Mouse (Mus musculus): Measurements from ENCODE around the gene Erich6. TPM values are rescaled to one million over a fixed set of nuclear protein-coding genes. Genes with fewer than 3 reads are reported as not detected.

Erich6 gene
- polyA plus RNA-seq, 1 experiment from 2014 or later, result 0.11 TPM

- WGBS, result 44% methylated on average over 2 of the region's 2 CpGs
- ATAC-seq (replicated peaks; ENCODE audit: low FRiP score, low TSS enrichment, low read depth) (no peak), DNase-seq (ENCODE audit: low spot score) (no peak)
- no peak overlapping the region for H3K27ac ChIP-seq (ENCODE audit: low read depth)
- peaks cover 20% of the 10 kb centered on the region for H3K36me3 ChIP-seq (ENCODE audit: control insufficient read depth, insufficient read depth, low read length)
- no peaks in the 10 kb centered on the region for H3K9me3 ChIP-seq (ENCODE audit: control insufficient read depth, low read length)
- H3K4me1 ChIP-seq (replicated peaks; ENCODE audit: control insufficient read depth, insufficient read depth, low read length), result peaks cover 42% of the 10 kb centered on the region
- H3K9ac ChIP-seq (ENCODE audit: low read length), result no peak overlapping the region
- no peaks in the 10 kb centered on the region for H3K27me3 ChIP-seq (replicated peaks; ENCODE audit: control insufficient read depth, insufficient read depth, low read length)
- no peak overlapping the region for H3K4me2 ChIP-seq (ENCODE audit: low read length)
- no peak overlapping the region for H3K4me3 ChIP-seq (ENCODE audit: low read depth, low read length)
Measured at GRCm38 (mm10) chr3:58678905-58679304, 41.9 kb upstream of the Erich6 start.

- Histone ChIP-seq H3K27ac (ENCODE audit: low read depth) (no peak overlapping the region), H3K4me1 (replicated peaks; ENCODE audit: control insufficient read depth, insufficient read depth, low read length) (peaks cover 42% of the 10 kb centered on the region), H3K9ac (ENCODE audit: low read length) (no peak overlapping the region), H3K4me2 (ENCODE audit: low read length) (no peak overlapping the region), H3K36me3 (ENCODE audit: control insufficient read depth, insufficient read depth, low read length) (peaks cover 21% of the 10 kb centered on the region), H3K27me3 (replicated peaks; ENCODE audit: control insufficient read depth, insufficient read depth, low read length) (no peaks in the 10 kb centered on the region), H3K4me3 (ENCODE audit: low read depth, low read length) (no peak overlapping the region), H3K9me3 (ENCODE audit: control insufficient read depth, low read length) (no peaks in the 10 kb centered on the region)
- no peak for ATAC-seq (replicated peaks; ENCODE audit: low FRiP score, low TSS enrichment, low read depth)
- no peak for DNase-seq (ENCODE audit: low spot score)
- 51% methylated on average over 8 of the region's 8 CpGs for WGBS
Measured at GRCm38 (mm10) chr3:58678384-58678783, 41.4 kb upstream of the Erich6 start.

GRCm38 (mm10) chr3:58677615-58678014 is 40.6 kb upstream of the Erich6 start:
- Histone ChIP-seq H3K36me3 (ENCODE audit: control insufficient read depth, insufficient read depth, low read length) (peaks cover 21% of the 10 kb centered on the region), H3K4me1 (replicated peaks; ENCODE audit: control insufficient read depth, insufficient read depth, low read length) (peaks cover 42% of the 10 kb centered on the region), H3K27ac (ENCODE audit: low read depth) (no peak overlapping the region), H3K9me3 (ENCODE audit: control insufficient read depth, low read length) (no peaks in the 10 kb centered on the region), H3K4me2 (ENCODE audit: low read length) (no peak overlapping the region), H3K4me3 (ENCODE audit: low read depth, low read length) (no peak overlapping the region), H3K9ac (ENCODE audit: low read length) (no peak overlapping the region), H3K27me3 (replicated peaks; ENCODE audit: control insufficient read depth, insufficient read depth, low read length) (no peaks in the 10 kb centered on the region)
- ATAC-seq (replicated peaks; ENCODE audit: low FRiP score, low TSS enrichment, low read depth) (no peak), DNase-seq (ENCODE audit: low spot score) (no peak)
- WGBS, result 38% methylated on average over 3 of the region's 3 CpGs

- Histone ChIP-seq H3K4me1 (replicated peaks; ENCODE audit: control insufficient read depth, insufficient read depth, low read length) (peaks cover 9% of the 10 kb centered on the region), H3K4me3 (ENCODE audit: low read depth, low read length) (no peak overlapping the region), H3K9ac (ENCODE audit: low read length) (no peak overlapping the region), H3K4me2 (ENCODE audit: low read length) (no peak overlapping the region), H3K36me3 (ENCODE audit: control insufficient read depth, insufficient read depth, low read length) (peaks cover 21% of the 10 kb centered on the region), H3K27ac (ENCODE audit: low read depth) (no peak overlapping the region), H3K27me3 (replicated peaks; ENCODE audit: control insufficient read depth, insufficient read depth, low read length) (no peaks in the 10 kb centered on the region), H3K9me3 (ENCODE audit: control insufficient read depth, low read length) (no peaks in the 10 kb centered on the region)
- ATAC-seq (replicated peaks; ENCODE audit: low FRiP score, low TSS enrichment, low read depth) (no peak), DNase-seq (ENCODE audit: low spot score) (no peak)
- 87% methylated on average over 5 of the region's 5 CpGs for WGBS
Measured at GRCm38 (mm10) chr3:58673295-58673694, 36.3 kb upstream of the Erich6 start.

GRCm38 (mm10) chr3:58672481-58673183 is 35.6 kb upstream of the Erich6 start:
- H3K27me3 ChIP-seq (replicated peaks; ENCODE audit: control insufficient read depth, insufficient read depth, low read length), result no peaks in the 10 kb centered on the region
- H3K9me3 ChIP-seq (ENCODE audit: control insufficient read depth, low read length), result no peaks in the 10 kb centered on the region
- H3K9ac ChIP-seq (ENCODE audit: low read length), result no peak overlapping the region
- no peak for DNase-seq (ENCODE audit: low spot score)
- H3K36me3 ChIP-seq (ENCODE audit: control insufficient read depth, insufficient read depth, low read length), result peaks cover 21% of the 10 kb centered on the region
- ATAC-seq (replicated peaks; ENCODE audit: low FRiP score, low TSS enrichment, low read depth), result no peak
- no peak overlapping the region for H3K4me3 ChIP-seq (ENCODE audit: low read depth, low read length)
- no peak overlapping the region for H3K4me2 ChIP-seq (ENCODE audit: low read length)
- peaks cover 3% of the 10 kb centered on the region for H3K4me1 ChIP-seq (replicated peaks; ENCODE audit: control insufficient read depth, insufficient read depth, low read length)
- 45% methylated on average over 4 of the region's 4 CpGs for WGBS
- H3K27ac ChIP-seq (ENCODE audit: low read depth), result no peak overlapping the region

GRCm38 (mm10) chr3:58671616-58672250 is 34.7 kb upstream of the Erich6 start:
- Histone ChIP-seq H3K9me3 (ENCODE audit: control insufficient read depth, low read length) (no peaks in the 10 kb centered on the region), H3K4me1 (replicated peaks; ENCODE audit: control insufficient read depth, insufficient read depth, low read length) (no peaks in the 10 kb centered on the region), H3K27me3 (replicated peaks; ENCODE audit: control insufficient read depth, insufficient read depth, low read length) (no peaks in the 10 kb centered on the region), H3K4me3 (ENCODE audit: low read depth, low read length) (no peak overlapping the region), H3K4me2 (ENCODE audit: low read length) (no peak overlapping the region), H3K36me3 (ENCODE audit: control insufficient read depth, insufficient read depth, low read length) (peaks cover 21% of the 10 kb centered on the region), H3K27ac (ENCODE audit: low read depth) (no peak overlapping the region), H3K9ac (ENCODE audit: low read length) (no peak overlapping the region)
- no peak for ATAC-seq (replicated peaks; ENCODE audit: low FRiP score, low TSS enrichment, low read depth)
- 57% methylated on average over 6 of the region's 6 CpGs for WGBS
- DNase-seq (ENCODE audit: low spot score), result no peak

GRCm38 (mm10) chr3:58663970-58664369 is 27.0 kb upstream of the Erich6 start:
- Histone ChIP-seq H3K4me3 (ENCODE audit: low read depth, low read length) (no peak overlapping the region), H3K27ac (ENCODE audit: low read depth) (no peak overlapping the region), H3K36me3 (ENCODE audit: control insufficient read depth, insufficient read depth, low read length) (no peaks in the 10 kb centered on the region), H3K9ac (ENCODE audit: low read length) (no peak overlapping the region), H3K4me2 (ENCODE audit: low read length) (no peak overlapping the region), H3K9me3 (ENCODE audit: control insufficient read depth, low read length) (0 out of 2 replicates have a peak, but pooled peaks cover 3% of the 10 kb centered on the region), H3K27me3 (replicated peaks; ENCODE audit: control insufficient read depth, insufficient read depth, low read length) (no peaks in the 10 kb centered on the region), H3K4me1 (replicated peaks; ENCODE audit: control insufficient read depth, insufficient read depth, low read length) (no peaks in the 10 kb centered on the region)
- WGBS, result 88% methylated on average over 7 of the region's 7 CpGs
- ATAC-seq (replicated peaks; ENCODE audit: low FRiP score, low TSS enrichment, low read depth) (no peak), DNase-seq (ENCODE audit: low spot score) (no peak)

GRCm38 (mm10) chr3:58660636-58661035 is 23.6 kb upstream of the Erich6 start:
- 95% methylated on average over 4 of the region's 4 CpGs for WGBS

GRCm38 (mm10) chr3:58657356-58657755 is 20.3 kb upstream of the Erich6 start:
- no peak overlapping the region for H3K4me2 ChIP-seq (ENCODE audit: low read length)
- H3K36me3 ChIP-seq (ENCODE audit: control insufficient read depth, insufficient read depth, low read length), result no peaks in the 10 kb centered on the region
- no peak overlapping the region for H3K4me3 ChIP-seq (ENCODE audit: low read depth, low read length)
- WGBS, result 37% methylated on average over 2 of the region's 2 CpGs
- H3K27me3 ChIP-seq (replicated peaks; ENCODE audit: control insufficient read depth, insufficient read depth, low read length), result no peaks in the 10 kb centered on the region
- no peak overlapping the region for H3K27ac ChIP-seq (ENCODE audit: low read depth)
- H3K4me1 ChIP-seq (replicated peaks; ENCODE audit: control insufficient read depth, insufficient read depth, low read length), result no peaks in the 10 kb centered on the region
- ATAC-seq (replicated peaks; ENCODE audit: low FRiP score, low TSS enrichment, low read depth) (no peak), DNase-seq (ENCODE audit: low spot score) (no peak)
- H3K9me3 ChIP-seq (ENCODE audit: control insufficient read depth, low read length), result no peaks in the 10 kb centered on the region
- H3K9ac ChIP-seq (ENCODE audit: low read length), result no peak overlapping the region

More at GRCm38 (mm10) chr3:58660636-58661035, 23.6 kb upstream of the Erich6 start:
- Histone ChIP-seq H3K27me3 (replicated peaks; ENCODE audit: control insufficient read depth, insufficient read depth, low read length) (no peaks in the 10 kb centered on the region), H3K27ac (ENCODE audit: low read depth) (no peak overlapping the region), H3K9me3 (ENCODE audit: control insufficient read depth, low read length) (no peaks in the 10 kb centered on the region), H3K36me3 (ENCODE audit: control insufficient read depth, insufficient read depth, low read length) (no peaks in the 10 kb centered on the region), H3K4me1 (replicated peaks; ENCODE audit: control insufficient read depth, insufficient read depth, low read length) (no peaks in the 10 kb centered on the region), H3K4me3 (ENCODE audit: low read depth, low read length) (no peak overlapping the region), H3K4me2 (ENCODE audit: low read length) (no peak overlapping the region), H3K9ac (ENCODE audit: low read length) (no peak overlapping the region)
- DNase-seq (ENCODE audit: low spot score) (no peak), ATAC-seq (replicated peaks; ENCODE audit: low FRiP score, low TSS enrichment, low read depth) (no peak)

All from intestine, embryonic 14.5 days (tissue).